Mouse (Mus musculus) NIH3T3 (cell line): ENCODE measurements at regions not wholly inside any gene's neighbourhood (a gene's known extent, or its start where the extent isn't known, plus 50 kb on each side); places are given as distances from the start of the nearest gene placed in this dataset.

Experiments used
- DNase-seq: peaks from one replicate; pipeline ENCODE4 v3.0.0-alpha.2; 2012; ENCODE audit warnings: low read depth

GRCm38 (mm10) chrX:163669886-163670285 lies 91.2 kb downstream of the Rnf138rt1 start:
- peak; percentile 68 for DNase-seq
